Mouse (Mus musculus) hindbrain, embryonic 10.5 days (tissue): ENCODE data around the gene Pithd1. TPM values are rescaled to one million over a fixed set of nuclear protein-coding genes. Genes with fewer than 3 reads are reported as not detected.
"Not testable (repeated sequence)": the region's sequence is repeated elsewhere in the genome, so short reads cannot be mapped to it uniquely, and the experiment has no call there.

Experiments used
- DNase-seq: peaks from one replicate; pipeline ENCODE4 v3.0.0-alpha.2; 2017; ENCODE audit warnings: low spot score
- H3K27ac ChIP-seq: fragments of 300-500 bp; sonication (generic); 2 replicates; pipeline ENCODE4 v1.5.1; 2016; ENCODE audit warnings: mild to moderate bottlenecking, moderate library complexity
- H3K27me3 ChIP-seq: fragments of 300-500 bp; sonication (generic); 2 replicates; pipeline ENCODE4 v1.6.1; 2016; ENCODE audit warnings: mild to moderate bottlenecking; ENCODE audit not compliant: poor library complexity, insufficient read depth, severe bottlenecking
- H3K36me3 ChIP-seq: fragments of 300-500 bp; sonication (generic); 2 replicates; pipeline ENCODE4 v1.6.1; 2016; ENCODE audit warnings: mild to moderate bottlenecking, moderate library complexity
- H3K4me1 ChIP-seq: fragments of 300-500 bp; sonication (generic); replicated peaks from 2 replicates; pipeline ENCODE4 v1.6.1; 2016; ENCODE audit warnings: mild to moderate bottlenecking
- H3K4me3 ChIP-seq: fragments of 300-500 bp; sonication (generic); 2 replicates; pipeline ENCODE4 v1.5.1; 2016; ENCODE audit warnings: mild to moderate bottlenecking, moderate library complexity
- H3K9me3 ChIP-seq: fragments of 300-500 bp; sonication (generic); 2 replicates; pipeline ENCODE4 v1.6.1; 2016; ENCODE audit warnings: mild to moderate bottlenecking, moderate library complexity
- WGBS: fragments of 180-500 bp; shearing (Covaris S2); methylation state at CpG from one replicate; pipeline ENCODE4 v1.1.7; 2016; 5-methylcytosine and 5-hydroxymethylcytosine counted together
- polyA plus RNA-seq: library from polyadenylated mRNA; unstranded; fragments of >200 nt; fragmentation: Nextera tagmentation; extraction: Ambion mirVana; gene quantifications from 2 replicates; pipeline ENCODE4 v1.2.1, GENCODE M21; 2016

Gene Pithd1
- polyA plus RNA-seq, 1 experiment from 2014 or later: 60.7 TPM

- no peaks in the 10 kb centered on the region for H3K9me3 ChIP-seq
- DNase-seq: no peak
- H3K4me1 ChIP-seq: peaks cover 16% of the 10 kb centered on the region
- no peaks in the 10 kb centered on the region for H3K27me3 ChIP-seq
- H3K4me3 ChIP-seq: no peak overlapping the region
- H3K36me3 ChIP-seq: peaks cover 82% of the 10 kb centered on the region
- H3K27ac ChIP-seq: no peak overlapping the region
- WGBS: 84% methylated on average over 7 of the region's 7 CpGs
These were observed 5.5 kb downstream of the Pithd1 start for GRCm38 (mm10) chr4:135981524-135982063.

- 95% methylated on average over 5 of the region's 5 CpGs for WGBS
- not testable (repeated sequence) for H3K4me3 ChIP-seq, DNase-seq, H3K27me3 ChIP-seq, H3K27ac ChIP-seq, H3K4me1 ChIP-seq, H3K9me3 ChIP-seq
- peaks cover 90% of the 10 kb centered on the region for H3K36me3 ChIP-seq
These were observed 6.8 kb downstream of the Pithd1 start for GRCm38 (mm10) chr4:135980223-135980622.

- 94% methylated on average over 12 of the region's 12 CpGs for WGBS
- DNase-seq: no peak
- no peak overlapping the region for H3K27ac ChIP-seq
- no peaks in the 10 kb centered on the region for H3K27me3 ChIP-seq
- H3K9me3 ChIP-seq: no peaks in the 10 kb centered on the region
- peaks cover 19% of the 10 kb centered on the region for H3K4me1 ChIP-seq
- peaks cover 65% of the 10 kb centered on the region for H3K36me3 ChIP-seq
- no peak overlapping the region for H3K4me3 ChIP-seq
These were observed 10.9 kb downstream of the Pithd1 start for GRCm38 (mm10) chr4:135976146-135976545.

- Histone ChIP-seq H3K27ac (peak overlapping the region; percentile 92), H3K27me3 (no peaks in the 10 kb centered on the region), H3K36me3 (peaks cover 72% of the 10 kb centered on the region), H3K4me3 (peak overlapping the region; percentile 93), H3K9me3 (no peaks in the 10 kb centered on the region), H3K4me1 (peaks cover 40% of the 10 kb centered on the region)
- DNase-seq: no peak
- WGBS: 75% methylated on average over 13 of the region's 13 CpGs
These were observed 13.9 kb downstream of the Pithd1 start for GRCm38 (mm10) chr4:135972911-135973811.

DNA sequence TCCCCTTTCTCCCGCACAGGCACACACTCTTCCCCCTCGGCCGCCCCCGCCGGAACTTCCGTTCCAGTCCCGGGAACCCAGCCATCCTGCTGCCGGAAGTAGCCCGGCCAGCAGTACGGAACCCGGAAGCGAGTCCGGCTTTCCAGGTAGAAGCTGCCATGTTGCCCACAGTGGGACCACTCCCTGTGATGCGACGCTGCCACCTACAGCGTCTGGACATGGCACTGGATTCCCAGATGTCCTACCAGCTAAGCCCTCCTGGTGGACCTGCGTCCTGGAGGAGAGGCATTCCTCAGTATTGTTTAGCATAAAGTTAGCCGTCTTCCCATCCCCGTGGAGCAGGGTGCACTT lies 14.5 kb downstream of the Pithd1 start, which contains the start of gene Lypla2:
Lypla2 (minus strand) TSS at position 71 of the 351 bp plus-strand sequence.
- H3K27ac ChIP-seq: peak within 1 kb of the TSS; percentile 92
- peaks cover 44% of the 10 kb centered on the region for H3K4me1 ChIP-seq
- no peaks in the 10 kb centered on the region for H3K9me3 ChIP-seq
- peak; percentile 83 for DNase-seq
- WGBS: 1% methylated on average over 19 of the region's 19 CpGs
- H3K4me3 ChIP-seq: peak within 1 kb of the TSS; percentile 93
- peaks cover 74% of the 10 kb centered on the region for H3K36me3 ChIP-seq
- H3K27me3 ChIP-seq: no peaks in the 10 kb centered on the region

- peaks cover 74% of the 10 kb centered on the region for H3K36me3 ChIP-seq
- peaks cover 44% of the 10 kb centered on the region for H3K4me1 ChIP-seq
- H3K9me3 ChIP-seq: no peaks in the 10 kb centered on the region
- under 1% methylated on average over 35 of the region's 35 CpGs for WGBS
- peak overlapping the region; percentile 93 for H3K4me3 ChIP-seq
- DNase-seq: no peak
- H3K27ac ChIP-seq: peak overlapping the region; percentile 92
- no peaks in the 10 kb centered on the region for H3K27me3 ChIP-seq
These were observed 15.1 kb downstream of the Pithd1 start for GRCm38 (mm10) chr4:135971805-135972555.

- Histone ChIP-seq H3K36me3 (peaks cover 74% of the 10 kb centered on the region), H3K9me3 (no peaks in the 10 kb centered on the region), H3K4me1 (peaks cover 44% of the 10 kb centered on the region), H3K4me3 (peak overlapping the region; percentile 93), H3K27ac (peak overlapping the region; percentile 50; the same call in 1 of the 2 replicates), H3K27me3 (no peaks in the 10 kb centered on the region)
- 94% methylated on average over 11 of the region's 11 CpGs for WGBS
- no peak for DNase-seq
These were observed 16.5 kb downstream of the Pithd1 start for GRCm38 (mm10) chr4:135970585-135970984.

GRCm38 (mm10) chr4:135969070-135969750 lies 17.9 kb downstream of the Pithd1 start:
- Histone ChIP-seq H3K36me3 (peaks cover 66% of the 10 kb centered on the region), H3K4me1 (peaks cover 54% of the 10 kb centered on the region), H3K4me3 (0 out of 2 replicates have a peak overlapping the region, but pooled peaks have one; percentile 18), H3K9me3 (no peaks in the 10 kb centered on the region), H3K27ac (no peak overlapping the region), H3K27me3 (no peaks in the 10 kb centered on the region)
- WGBS: 92% methylated on average over 13 of the region's 13 CpGs
- DNase-seq: no peak

GRCm38 (mm10) chr4:135968271-135968869 lies 18.7 kb downstream of the Pithd1 start:
- Histone ChIP-seq H3K9me3 (no peaks in the 10 kb centered on the region), H3K27ac (0 out of 2 replicates have a peak overlapping the region, but pooled peaks have one; percentile 5), H3K4me1 (peaks cover 58% of the 10 kb centered on the region), H3K27me3 (no peaks in the 10 kb centered on the region), H3K4me3 (peak overlapping the region; percentile 18; the same call in 1 of the 2 replicates), H3K36me3 (peaks cover 60% of the 10 kb centered on the region)
- no peak for DNase-seq
- 77% methylated on average over 19 of the region's 19 CpGs for WGBS

- WGBS: 92% methylated on average over 18 of the region's 18 CpGs
- H3K27ac ChIP-seq: no peak overlapping the region
- H3K4me1 ChIP-seq: peaks cover 59% of the 10 kb centered on the region
- H3K27me3 ChIP-seq: no peaks in the 10 kb centered on the region
- no peaks in the 10 kb centered on the region for H3K9me3 ChIP-seq
- DNase-seq: no peak
- H3K4me3 ChIP-seq: no peak overlapping the region; the same call in 1 of the 2 replicates
- H3K36me3 ChIP-seq: peaks cover 61% of the 10 kb centered on the region
These were observed 19.8 kb downstream of the Pithd1 start for GRCm38 (mm10) chr4:135967086-135967760.

DNA sequence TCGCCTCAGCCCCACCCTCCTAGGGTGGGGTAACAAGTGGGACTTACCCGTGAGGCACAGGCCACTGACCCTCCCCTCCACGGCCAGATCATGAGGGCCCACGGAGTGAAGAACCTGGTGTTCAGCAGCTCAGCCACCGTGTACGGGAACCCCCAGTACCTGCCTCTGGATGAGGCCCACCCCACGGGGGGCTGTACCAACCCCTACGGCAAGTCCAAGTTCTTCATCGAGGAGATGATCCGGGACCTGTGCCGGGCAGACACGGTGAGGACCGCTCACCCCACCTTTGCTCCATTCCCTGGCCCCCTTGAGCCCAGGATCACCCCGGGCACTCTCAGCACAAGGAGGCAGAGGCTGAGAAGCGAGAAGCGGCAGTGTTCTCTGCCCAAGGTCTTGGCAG lies 20.8 kb downstream of the Pithd1 start:
- H3K27me3 ChIP-seq: no peaks in the 10 kb centered on the region
- H3K36me3 ChIP-seq: peaks cover 63% of the 10 kb centered on the region
- H3K9me3 ChIP-seq: no peaks in the 10 kb centered on the region
- no peak overlapping the region; the same call in 1 of the 2 replicates for H3K4me3 ChIP-seq
- peaks cover 52% of the 10 kb centered on the region for H3K4me1 ChIP-seq
- no peak overlapping the region for H3K27ac ChIP-seq
- WGBS: 94% methylated on average over 16 of the region's 16 CpGs
- no peak for DNase-seq
